Mouse (Mus musculus) small intestine, adult 2 months (tissue): ENCODE data around the gene Rpl36al.

Experiments
- CTCF ChIP-seq: fragments of 200-500 bp; IDR thresholded peaks from 2 replicates; pipeline ENCODE4 v1.5.1; 2012; ENCODE audit warnings: low read depth, mild to moderate bottlenecking, control low read depth, inconsistent platforms, low read length, moderate library complexity, mixed read lengths; ENCODE audit not compliant: insufficient replicate concordance, insufficient read length; ENCODE audit errors: extremely low read depth
- POLR2A ChIP-seq: fragments of 200-500 bp; IDR thresholded peaks from 2 replicates; pipeline ENCODE4 v1.6.1; 2012; ENCODE audit warnings: low read depth, mild to moderate bottlenecking, control low read depth, inconsistent platforms, low read length, moderate library complexity

GRCm38 (mm10) chr12:69208520-69208919 lies 24.6 kb upstream of the Rpl36al start:
- TF ChIP-seq CTCF (no peak), POLR2A (no peak)
